Mouse (Mus musculus) embryo, embryonic 10.5 days (tissue): ENCODE data around the gene Bank1.
A peak's percentile ranks its signal among the peaks of the same experiment; 100 is the strongest.
"Not testable (repeated sequence)": the region's sequence is repeated elsewhere in the genome, so short reads cannot be mapped to it uniquely, and the experiment has no call there.

ENCODE experiments used
- DNase-seq: peaks from one replicate; pipeline ENCODE4 v3.0.0-alpha.2; 2015; ENCODE audit warnings: low spot score

Gene Bank1

GRCm38 (mm10) chr3:136325783-136326182, at the start of gene Bank1:
Bank1 (minus strand) TSS chr3:136326066.
- DNase-seq = no peak

GRCm38 (mm10) chr3:136369916-136370315, 44.0 kb upstream of the Bank1 start:
- no peak for DNase-seq

- DNase-seq = no peak
These were observed 43.6 kb upstream of the Bank1 start for GRCm38 (mm10) chr3:136369466-136369865.

GRCm38 (mm10) chr3:136368505-136368999, 42.7 kb upstream of the Bank1 start:
- no peak for DNase-seq

- no peak for DNase-seq
These were observed 23.8 kb upstream of the Bank1 start for GRCm38 (mm10) chr3:136349690-136350089.

GRCm38 (mm10) chr3:136348611-136349010, 22.7 kb upstream of the Bank1 start:
- no peak for DNase-seq

- DNase-seq = no peak
These were observed 21.4 kb upstream of the Bank1 start for GRCm38 (mm10) chr3:136347277-136347676.

GRCm38 (mm10) chr3:136341911-136342310, 16.0 kb upstream of the Bank1 start:
- DNase-seq = no peak

- DNase-seq = no peak
These were observed 14.0 kb upstream of the Bank1 start for GRCm38 (mm10) chr3:136339896-136340295.

- DNase-seq = no peak
These were observed 5.3 kb upstream of the Bank1 start for GRCm38 (mm10) chr3:136331135-136331534.

GRCm38 (mm10) chr3:136330043-136330442, 4.2 kb upstream of the Bank1 start:
- no peak for DNase-seq

GRCm38 (mm10) chr3:136329133-136329532, 3.3 kb upstream of the Bank1 start:
- DNase-seq = peak; percentile 24

GRCm38 (mm10) chr3:136324716-136325115, 1.1 kb downstream of the Bank1 start:
- not testable (repeated sequence) for DNase-seq

GRCm38 (mm10) chr3:136321936-136322335, 3.9 kb downstream of the Bank1 start:
- no peak for DNase-seq

GRCm38 (mm10) chr3:136308487-136308886, 17.4 kb downstream of the Bank1 start:
- DNase-seq = no peak

GRCm38 (mm10) chr3:136306564-136307158, 19.2 kb downstream of the Bank1 start:
- no peak for DNase-seq

GRCm38 (mm10) chr3:136302541-136302940, 23.3 kb downstream of the Bank1 start:
- no peak for DNase-seq

GRCm38 (mm10) chr3:136300810-136301209, 25.1 kb downstream of the Bank1 start:
- DNase-seq = not testable (repeated sequence)

GRCm38 (mm10) chr3:136297355-136297754, 28.5 kb downstream of the Bank1 start:
- peak; percentile 17 for DNase-seq

GRCm38 (mm10) chr3:136295250-136295649, 30.6 kb downstream of the Bank1 start:
- no peak for DNase-seq

GRCm38 (mm10) chr3:136287883-136288282, 38.0 kb downstream of the Bank1 start:
- DNase-seq = no peak

- no peak for DNase-seq
These were observed 60.8 kb downstream of the Bank1 start for GRCm38 (mm10) chr3:136264969-136265595.

- no peak for DNase-seq
These were observed 68.1 kb downstream of the Bank1 start for GRCm38 (mm10) chr3:136257761-136258160.

GRCm38 (mm10) chr3:136254713-136255112, 71.2 kb downstream of the Bank1 start:
- DNase-seq = no peak
